Mouse (Mus musculus): ENCODE measurements around the gene R3hdm4.

The R3hdm4 gene

DNA sequence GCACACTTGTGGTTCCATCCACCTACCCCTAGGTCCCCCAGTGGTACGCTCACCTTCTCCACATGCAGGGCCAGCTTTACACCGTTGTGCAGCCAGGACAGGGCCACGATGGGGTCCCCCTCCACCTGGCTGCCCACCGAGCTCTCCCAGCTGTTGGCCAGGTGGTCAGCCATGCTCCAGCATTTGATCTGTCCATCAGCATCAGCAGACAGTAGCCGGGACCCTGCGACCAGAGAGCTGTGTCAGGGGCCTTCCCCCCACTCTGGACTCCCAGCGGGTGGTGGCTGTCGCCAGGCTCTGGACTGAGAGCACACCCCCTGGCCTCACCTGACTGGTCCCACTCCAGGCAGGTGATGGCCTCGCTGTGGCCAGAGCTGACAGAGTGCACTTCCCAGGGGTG lies 14.3 kb downstream of the R3hdm4 start:
- CTCF ChIA-PET = interaction anchor here in 1 of 4 experiments (0.8 kb wide), 1 partner anchor 23 kb away, joined by 3 read pairs; no protein-coding TSS in a partner anchor
- POLR2A ChIA-PET = interaction anchor here in 3 of 4 experiments (0.9 to 5.7 kb wide), 11 partner anchors 9 to 260 kb away, joined by 3 to 84 read pairs (median 4); partner anchors contain the start of genes Ptbp1 (in 2 of the 3), Arid3a (in 1 of the 3) and Wdr18 (in 1 of the 3)

DNA sequence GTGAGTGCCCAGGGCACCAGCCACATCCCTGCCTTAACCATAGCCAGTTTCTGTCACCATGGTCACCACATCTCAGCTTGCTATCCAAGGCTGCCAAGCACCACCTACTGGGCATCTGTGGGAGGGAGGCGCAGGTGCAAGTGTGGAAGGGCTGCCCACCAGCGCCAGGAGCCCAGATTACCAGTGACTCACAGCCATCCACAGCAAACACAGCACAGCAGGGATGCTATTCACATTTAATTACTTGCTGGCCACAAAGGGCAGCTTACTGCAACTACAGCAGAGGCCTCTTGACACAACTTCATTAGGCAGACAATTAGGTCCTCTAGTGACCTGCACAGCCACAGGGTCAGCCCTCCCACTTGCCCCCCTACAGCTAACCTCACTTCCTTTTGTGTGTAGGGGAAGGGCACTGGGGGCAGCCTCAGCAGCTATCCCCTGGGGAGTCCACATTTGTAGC lies 20.0 kb downstream of the R3hdm4 start:
- ChIA-PET CTCF (interaction anchor here in 2 of 4 experiments (0.6 to 1.3 kb wide), 4 partner anchors 47 to 87 kb away, joined by 3 to 4 read pairs (median 3); partner anchors contain the start of genes Ptbp1 (in 1 of the 2) and Wdr18 (in 1 of the 2)), POLR2A (interaction anchor here in 2 of 4 experiments (0.9 to 2.7 kb wide), 6 partner anchors 8 to 121 kb away, joined by 3 to 11 read pairs (median 4); partner anchors contain the start of gene Med16 (in 1 of the 2))

DNA sequence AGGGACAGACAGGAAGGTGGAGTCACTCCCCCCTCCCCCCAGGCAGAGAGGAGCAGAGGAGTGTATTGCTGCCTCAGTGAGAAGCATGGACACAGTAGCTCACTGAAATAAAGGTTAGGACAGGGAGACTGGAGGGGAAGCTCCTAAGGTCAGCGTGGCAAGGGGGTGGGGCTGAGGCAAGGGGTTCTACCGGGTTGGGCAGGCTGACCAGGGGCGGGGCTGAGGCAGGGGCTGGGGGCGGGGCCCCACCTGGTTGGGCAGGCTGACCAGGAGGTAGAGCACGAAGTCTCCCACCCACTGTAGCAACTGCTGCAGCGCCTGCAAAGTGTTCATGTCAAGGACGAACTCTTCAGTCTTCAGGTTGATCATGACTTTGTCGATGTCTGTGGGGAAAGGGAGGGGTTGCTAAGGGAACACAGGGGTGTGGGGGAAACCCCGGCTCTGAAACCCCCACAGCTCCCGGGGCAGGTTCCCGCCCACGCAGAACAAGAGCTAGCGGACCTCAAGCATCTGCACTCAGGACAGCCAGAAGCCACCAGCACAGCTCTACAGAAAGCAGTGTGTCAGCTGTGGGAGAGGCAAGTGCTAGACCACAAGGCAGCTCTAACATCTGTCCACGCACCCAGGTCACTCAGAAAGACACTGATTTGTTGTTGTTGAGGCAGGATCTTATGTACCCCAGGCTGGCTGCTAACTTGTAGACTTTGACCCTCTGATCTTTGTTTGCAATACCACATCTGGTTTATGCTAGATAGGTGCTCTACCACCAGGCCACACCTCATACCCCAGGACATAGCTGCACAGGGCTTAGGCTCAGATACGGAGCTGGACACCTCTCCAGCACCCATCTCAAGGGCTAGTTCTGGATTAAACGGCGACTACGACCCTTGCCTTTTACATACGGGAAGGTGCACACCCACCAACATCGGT lies 23.4 kb downstream of the R3hdm4 start:
- POLR2A ChIA-PET = interaction anchor here in 3 of 4 experiments (0.5 to 5.0 kb wide), 23 partner anchors 8 to 279 kb away, joined by 3 to 42 read pairs (median 4); partner anchors contain the start of genes Med16 (in 3 of the 3), Ptbp1 (in 2 of the 3), Wdr18 (in 2 of the 3) and Gm26602 (in 1 of the 3)
- CTCF ChIA-PET = interaction anchor here (0.5 to 2.0 kb wide), 11 partner anchors 8 to 270 kb away, joined by 3 to 6 read pairs (median 4); partner anchors contain the start of gene Med16 (in 1 of the 4)

DNA sequence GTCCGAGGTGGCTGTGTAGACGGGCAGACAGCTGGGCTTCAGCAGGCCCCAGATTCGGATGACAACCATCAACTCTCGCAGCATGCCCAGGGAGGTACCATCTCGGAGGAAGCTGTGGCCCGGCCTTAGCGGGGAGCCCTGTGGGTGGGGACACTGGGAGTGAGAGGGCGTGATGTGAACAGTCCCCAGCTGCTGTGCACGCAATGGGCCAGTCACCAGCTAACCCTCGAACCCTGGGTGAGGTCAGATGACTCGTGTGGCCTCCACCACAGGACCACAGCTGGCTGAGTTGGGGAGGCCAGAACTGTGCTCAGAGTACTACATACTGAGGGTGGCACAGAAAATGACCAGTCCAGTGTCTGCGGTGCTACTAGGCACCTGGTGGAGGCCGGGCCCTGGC lies 24.2 kb downstream of the R3hdm4 start:
- CTCF ChIA-PET = interaction anchor here (0.6 to 1.7 kb wide), 8 partner anchors 9 to 664 kb away, joined by 3 to 6 read pairs (median 4); partner anchors contain the start of gene Med16 (in 1 of the 4)
- POLR2A ChIA-PET = interaction anchor here in 3 of 4 experiments (0.6 to 5.0 kb wide), 16 partner anchors 9 to 280 kb away, joined by 3 to 42 read pairs (median 4); partner anchors contain the start of genes Med16 (in 3 of the 3), Ptbp1 (in 3 of the 3), Bsg (in 1 of the 3) and Kiss1r (in 1 of the 3)

DNA sequence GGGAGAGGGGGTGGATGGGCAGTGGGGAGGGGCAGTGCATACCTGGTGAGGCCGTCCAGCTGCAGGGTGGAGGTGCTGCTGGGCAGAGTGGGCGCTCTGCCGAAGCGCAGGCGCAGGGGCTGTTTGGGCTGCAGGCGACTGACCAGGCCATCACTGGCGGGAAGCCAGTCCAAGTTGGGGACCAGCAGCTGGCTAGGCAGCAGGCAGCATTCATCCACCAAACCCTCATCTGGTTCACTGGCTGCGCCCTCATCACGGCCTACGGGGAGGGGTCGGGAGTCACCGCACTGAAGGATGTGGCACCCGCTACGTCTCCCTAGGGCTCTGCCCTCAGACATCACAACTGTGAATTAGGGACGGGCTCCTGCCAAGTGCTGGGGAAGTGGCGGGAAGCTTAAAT lies 24.7 kb downstream of the R3hdm4 start:
- CTCF ChIA-PET = interaction anchor here in 3 of 4 experiments (0.6 to 1.7 kb wide), 7 partner anchors 10 to 664 kb away, joined by 3 to 6 read pairs (median 4); partner anchors contain the start of gene Med16 (in 1 of the 3)
- POLR2A ChIA-PET = interaction anchor here in 3 of 4 experiments (0.7 to 5.0 kb wide), 14 partner anchors 8 to 192 kb away, joined by 3 to 42 read pairs (median 4); partner anchors contain the start of genes Med16 (in 3 of the 3), Ptbp1 (in 3 of the 3), Bsg (in 1 of the 3) and Kiss1r (in 1 of the 3)

DNA sequence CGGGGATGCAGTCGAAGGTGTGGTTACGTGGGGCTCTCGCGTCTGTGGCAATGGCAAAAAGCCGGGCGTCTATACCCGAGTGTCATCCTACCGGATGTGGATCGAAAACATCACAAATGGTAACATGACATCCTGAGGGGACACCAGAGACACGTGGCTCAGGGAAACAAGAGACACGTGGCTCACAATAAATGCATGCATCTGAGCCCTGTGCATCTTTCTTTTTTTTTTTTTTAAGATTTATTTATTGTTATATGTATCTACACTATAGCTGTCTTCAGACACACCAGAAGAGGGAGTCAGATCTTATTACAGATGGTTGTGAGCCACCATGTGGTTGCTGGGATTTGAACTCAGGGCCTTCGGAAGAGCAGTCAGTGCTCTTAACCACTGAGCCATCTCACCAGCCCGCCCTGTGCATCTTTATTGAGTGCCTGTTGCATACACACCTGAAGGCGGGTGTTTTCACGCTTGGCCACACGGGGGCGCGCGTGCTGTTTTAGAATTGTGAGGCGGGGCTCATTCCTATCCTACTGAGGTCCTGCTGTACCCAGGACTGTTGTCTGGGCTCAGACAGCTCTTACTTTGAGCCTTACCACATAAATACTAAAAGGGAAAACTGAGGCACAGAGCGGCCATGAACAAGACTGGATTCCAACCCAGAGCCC lies 28.4 kb downstream of the R3hdm4 start:
- ChIA-PET POLR2A (interaction anchor here in 3 of 4 experiments (0.6 to 4.1 kb wide), 16 partner anchors 9 to 189 kb away, joined by 3 to 16 read pairs (median 4); partner anchors contain the start of genes Med16 (in 3 of the 3), Bsg (in 1 of the 3), Misp (in 1 of the 3) and Ptbp1 (in 1 of the 3)), CTCF (interaction anchor here (0.5 to 3.0 kb wide), 28 partner anchors 9 to 511 kb away, joined by 3 to 27 read pairs (median 4); partner anchors contain the start of genes Med16 (in 2 of the 4), Plppr3 (in 1 of the 4), Prtn3 (in 1 of the 4) and Stk11 (in 1 of the 4))

DNA sequence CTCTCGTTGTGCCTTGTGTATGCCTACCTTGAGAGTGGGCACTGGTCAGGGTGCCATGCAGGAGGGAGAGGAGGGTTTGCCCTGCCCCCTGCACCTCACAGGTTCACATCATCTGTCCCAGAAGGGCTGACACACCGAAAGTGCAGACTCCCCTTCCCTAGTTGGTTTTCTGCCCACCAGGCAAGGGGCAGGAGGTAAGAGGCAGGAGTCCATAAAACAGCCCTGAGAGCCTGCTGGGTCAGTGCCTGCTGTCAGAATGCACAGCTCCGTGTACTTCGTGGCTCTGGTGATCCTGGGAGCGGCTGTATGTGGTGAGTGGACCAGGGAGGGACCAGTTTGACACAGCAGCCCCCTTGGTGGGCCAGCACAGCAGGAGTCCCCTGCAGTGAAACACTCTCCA lies 30.3 kb downstream of the R3hdm4 start, which contains the start of gene Cfd:
Cfd (plus strand) TSS at position 184 of the 400 bp plus-strand sequence.
- POLR2A ChIA-PET = interaction anchor here in 2 of 4 experiments (1.6 to 4.1 kb wide), 3 partner anchors 17 to 28 kb away, joined by 3 to 16 read pairs (median 3); partner anchors contain the start of gene Med16 (in 1 of the 2)
- CTCF ChIA-PET = interaction anchor here in 2 of 4 experiments (0.7 to 1.0 kb wide), 2 partner anchors 78 to 184 kb away, joined by 3 read pairs; no protein-coding TSS in a partner anchor

DNA sequence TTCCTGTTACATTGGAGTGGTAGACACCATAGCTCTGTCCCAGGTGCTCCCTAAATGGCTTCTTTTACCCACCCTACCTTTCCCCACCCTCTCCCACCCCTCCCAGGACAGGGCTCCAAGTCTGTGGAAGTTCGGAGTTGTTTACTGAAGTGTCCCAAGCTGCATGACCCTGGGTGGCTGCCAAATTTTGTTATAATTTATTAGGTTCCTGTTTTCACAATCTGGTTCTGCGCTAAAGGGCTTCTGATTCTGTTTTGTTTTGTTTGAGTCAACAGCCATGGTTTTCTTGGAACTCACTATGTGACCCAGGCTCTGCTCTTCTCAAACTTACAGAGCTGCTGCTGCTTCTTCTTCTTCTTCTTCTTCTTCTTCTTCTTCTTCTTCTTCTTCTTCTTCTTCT lies 31.6 kb downstream of the R3hdm4 start:
- POLR2A ChIA-PET = interaction anchor here in 2 of 4 experiments (0.7 to 1.0 kb wide), 4 partner anchors 15 to 27 kb away, joined by 3 to 4 read pairs (median 3); partner anchors contain the start of genes Plppr3 (in 1 of the 2) and Prtn3 (in 1 of the 2)
- CTCF ChIA-PET = interaction anchor here in 2 of 4 experiments (1.0 to 1.6 kb wide), 3 partner anchors 55 to 77 kb away, joined by 3 to 5 read pairs (median 3); no protein-coding TSS in a partner anchor

DNA sequence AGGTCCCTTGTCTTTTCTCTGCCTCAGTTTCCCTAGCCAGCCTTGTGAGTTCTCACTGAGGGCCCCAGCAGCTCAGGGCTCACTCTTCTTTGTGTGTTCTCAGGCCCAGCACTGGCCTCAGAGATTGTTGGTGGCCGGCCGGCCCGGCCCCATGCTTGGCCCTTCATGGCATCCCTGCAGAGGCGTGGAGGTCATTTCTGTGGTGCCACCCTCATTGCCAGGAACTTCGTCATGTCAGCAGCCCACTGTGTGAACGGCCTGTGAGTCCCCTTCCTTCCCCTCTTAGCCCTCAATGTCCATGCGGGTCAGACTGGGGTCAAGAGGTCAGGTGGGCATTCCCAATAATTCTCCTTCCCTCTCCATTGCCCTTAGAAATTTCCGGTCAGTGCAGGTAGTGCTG lies 34.4 kb downstream of the R3hdm4 start:
- ChIA-PET CTCF (interaction anchor here in 1 of 4 experiments (0.6 kb wide), 1 partner anchor 106 kb away, joined by 3 read pairs; no protein-coding TSS in a partner anchor), POLR2A (interaction anchor here in 2 of 4 experiments (0.7 kb wide), 2 partner anchors 21 to 27 kb away, joined by 4 to 5 read pairs; no protein-coding TSS in a partner anchor)

DNA sequence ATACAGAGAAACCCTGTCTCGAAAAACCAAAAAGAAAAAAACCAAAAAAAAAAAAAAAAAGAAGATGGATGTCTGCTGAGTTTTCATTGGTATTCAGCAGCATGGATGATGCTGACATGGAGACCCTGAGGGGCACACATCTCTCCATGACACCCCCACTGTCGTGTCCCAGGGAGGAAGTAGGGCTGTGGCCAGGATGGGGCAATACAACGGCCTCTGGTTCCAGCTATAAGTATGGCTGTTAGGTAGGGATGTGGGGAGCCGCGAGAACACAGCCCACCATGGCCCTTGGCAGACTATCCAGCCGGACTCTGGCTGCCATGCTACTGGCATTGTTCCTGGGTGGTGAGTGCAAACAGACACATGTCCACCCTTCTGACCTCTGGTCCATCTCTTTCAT lies 35.0 kb downstream of the R3hdm4 start, which contains the start of gene Elane:
Elane (plus strand) TSS at position 194 of the 400 bp plus-strand sequence.
- POLR2A ChIA-PET = interaction anchor here in 2 of 4 experiments (0.7 to 1.0 kb wide), 2 partner anchors 21 to 46 kb away, joined by 3 to 4 read pairs; no protein-coding TSS in a partner anchor

DNA sequence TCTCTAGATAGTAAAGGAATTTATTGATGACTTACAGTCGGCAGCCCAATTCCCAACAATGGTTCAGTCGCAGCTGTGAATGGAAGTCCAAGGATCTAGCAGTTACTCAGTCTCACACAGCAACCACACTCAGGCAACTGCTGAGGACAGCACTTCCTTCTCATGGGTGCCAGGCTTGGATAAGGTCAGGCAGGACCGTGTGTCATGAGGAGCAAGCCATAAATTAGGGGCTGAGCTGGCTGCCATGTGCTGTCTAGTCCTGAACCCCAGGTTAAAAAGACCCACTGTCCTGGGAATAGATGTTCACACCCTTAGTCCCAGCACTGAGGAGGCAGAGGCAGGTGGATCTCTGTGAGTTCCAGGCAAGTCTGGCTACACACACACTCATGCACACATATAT lies 36.1 kb downstream of the R3hdm4 start:
- CTCF ChIA-PET = interaction anchor here in 2 of 4 experiments (1.0 to 3.0 kb wide), 5 partner anchors 11 to 130 kb away, joined by 3 to 14 read pairs (median 9); partner anchors contain the start of genes Fgf22 (in 1 of the 2), Med16 (in 1 of the 2), Plppr3 (in 1 of the 2) and Prtn3 (in 1 of the 2)
- POLR2A ChIA-PET = interaction anchor here in 1 of 4 experiments (0.6 to 2.2 kb wide), 6 partner anchors 12 to 1403 kb away, joined by 3 to 13 read pairs (median 4); partner anchors contain the start of genes Plppr3, Prtn3 and Tmem259

More for the DNA sequence above, 35.0 kb downstream of the R3hdm4 start, which contains the start of gene Elane:
- CTCF ChIA-PET = interaction anchor here in 1 of 4 experiments (0.6 kb wide), 1 partner anchor 106 kb away, joined by 3 read pairs; no protein-coding TSS in a partner anchor

DNA sequence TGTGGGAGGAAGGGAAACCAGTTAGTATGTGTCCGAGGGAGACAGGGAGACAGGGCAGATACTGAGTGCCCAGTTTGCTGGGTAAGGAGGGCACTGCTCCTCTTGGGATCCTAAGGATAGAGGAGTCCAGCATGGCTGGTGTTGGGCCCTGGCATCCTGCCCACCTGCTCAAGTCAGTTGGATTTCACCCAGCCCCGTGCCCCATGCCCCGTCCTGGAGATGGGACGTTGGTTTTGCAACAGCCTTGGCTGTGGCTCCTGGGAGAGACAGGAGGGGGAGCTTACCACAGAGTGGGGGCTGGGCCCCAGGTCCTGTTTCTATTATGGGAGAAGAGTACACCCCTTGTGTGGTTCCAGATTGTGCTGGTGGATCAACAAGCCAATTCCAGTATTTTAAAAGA lies 36.6 kb downstream of the R3hdm4 start:
- ChIA-PET POLR2A (interaction anchor here in 2 of 4 experiments (0.6 to 5.6 kb wide), 8 partner anchors 11 to 283 kb away, joined by 3 to 70 read pairs (median 4); partner anchors contain the start of genes Plppr3 (in 1 of the 2), Prtn3 (in 1 of the 2), Ptbp1 (in 1 of the 2) and Tmem259 (in 1 of the 2)), CTCF (interaction anchor here (0.6 to 3.0 kb wide), 25 partner anchors 8 to 280 kb away, joined by 3 to 27 read pairs (median 5); partner anchors contain the start of genes Plppr3 (in 2 of the 4), Prtn3 (in 2 of the 4), Arid3a (in 1 of the 4) and Fgf22 (in 1 of the 4))

DNA sequence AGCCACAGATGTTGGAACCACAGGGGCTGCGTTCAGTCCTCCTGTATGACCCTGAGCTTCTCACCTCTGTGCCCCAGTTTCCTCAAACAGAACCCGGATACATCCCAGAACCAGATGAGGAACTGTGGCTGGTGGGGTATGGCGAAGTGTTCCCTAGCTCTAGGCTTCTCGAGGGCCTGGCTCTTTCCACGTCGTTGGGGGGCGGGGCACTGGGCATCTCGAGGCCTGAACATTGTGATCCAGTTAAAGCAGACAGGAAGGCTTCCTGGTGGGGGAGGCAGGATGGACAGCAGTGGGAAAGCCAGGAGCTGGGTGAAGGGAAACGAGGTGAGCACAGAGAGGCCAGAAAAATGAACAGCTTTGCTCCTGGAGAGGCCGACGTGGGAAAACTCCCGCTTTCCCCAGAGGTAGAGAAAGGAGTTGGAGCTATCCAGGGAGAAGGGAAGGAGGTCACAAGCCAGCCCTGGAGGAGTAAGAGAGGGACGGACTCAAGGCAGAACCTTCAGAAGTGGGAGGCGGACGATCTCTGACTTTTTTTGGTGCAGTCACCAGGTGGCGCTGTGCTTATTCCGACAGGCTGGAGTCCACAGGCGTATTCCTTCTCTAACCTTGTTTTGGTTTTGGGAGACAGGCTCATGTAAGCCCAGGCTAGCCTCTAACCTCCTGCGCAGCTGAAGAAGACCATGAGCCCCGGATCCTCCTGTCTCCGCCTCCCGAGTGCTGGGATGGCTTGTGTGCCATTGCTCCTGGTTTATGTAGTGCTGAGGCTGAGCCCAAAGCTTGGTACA lies 37.5 kb downstream of the R3hdm4 start:
- CTCF ChIA-PET = interaction anchor here (0.5 to 3.1 kb wide), 53 partner anchors 9 to 1591 kb away, joined by 3 to 27 read pairs (median 3); partner anchors contain the start of genes Arid3a (in 2 of the 4), Plppr3 (in 2 of the 4), Prtn3 (in 2 of the 4) and Wdr18 (in 2 of the 4)
- POLR2A ChIA-PET = interaction anchor here in 3 of 4 experiments (0.5 to 5.6 kb wide), 21 partner anchors 10 to 290 kb away, joined by 3 to 70 read pairs (median 4); partner anchors contain the start of genes Ptbp1 (in 2 of the 3), Arid3a (in 1 of the 3), Kiss1r (in 1 of the 3) and Plppr3 (in 1 of the 3)

DNA sequence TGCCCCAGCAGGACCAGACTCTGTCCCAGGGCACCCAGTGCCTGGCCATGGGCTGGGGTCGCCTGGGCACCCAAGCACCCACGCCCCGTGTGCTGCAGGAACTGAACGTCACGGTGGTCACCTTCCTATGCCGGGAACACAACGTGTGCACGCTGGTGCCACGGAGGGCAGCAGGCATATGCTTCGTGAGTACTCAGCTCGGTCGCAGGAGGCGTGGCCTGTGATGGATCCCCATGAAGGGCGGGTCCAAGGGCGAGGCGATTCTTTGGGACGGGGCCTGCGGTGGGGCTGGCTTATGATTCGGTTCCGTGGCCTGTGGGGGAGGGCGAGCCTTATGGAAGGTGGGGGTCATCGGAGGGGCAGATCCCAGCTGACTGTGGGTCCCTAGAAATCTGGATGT lies 39.0 kb downstream of the R3hdm4 start:
- POLR2A ChIA-PET = interaction anchor here in 3 of 4 experiments (0.5 to 5.6 kb wide), 19 partner anchors 8 to 380 kb away, joined by 3 to 70 read pairs (median 4); partner anchors contain the start of genes Ptbp1 (in 2 of the 3), Arid3a (in 1 of the 3), C2cd4c (in 1 of the 3) and Dazap1 (in 1 of the 3)
- CTCF ChIA-PET = interaction anchor here in 3 of 4 experiments (0.5 to 3.1 kb wide), 17 partner anchors 8 to 821 kb away, joined by 3 to 27 read pairs (median 4); partner anchors contain the start of genes Arid3a (in 2 of the 3), Med16 (in 1 of the 3), Plppr3 (in 1 of the 3) and Prtn3 (in 1 of the 3)

All from embryonic stem cell, embryonic (primary cell).